Mouse (Mus musculus): ENCODE measurements around the gene Sclt1.

GRCm38 (mm10) chr3:41599226-41599625, 143.1 kb downstream of the Sclt1 start:
- no peak for TF ChIP-seq ZC3H11A (IDR thresholded peaks at IDR 0.05; ENCODE audit: borderline replicate concordance, low read depth, low read length)
- TF ChIP-seq CHD2 (IDR thresholded peaks at IDR 0.05; ENCODE audit: low read depth, low read length) = no peak
- TF ChIP-seq HCFC1 (IDR thresholded peaks at IDR 0.05; ENCODE audit: borderline replicate concordance, insufficient read depth, low read length) = no peak
- no peak for TF ChIP-seq MAFK (IDR thresholded peaks at IDR 0.05; ENCODE audit: insufficient read depth, low read depth, low read length)

Measured in ES-E14 (cell line).